Mouse (Mus musculus) monocyte, adult 2 months (primary cell): Measurements from ENCODE around the gene Hoxc12.
A peak's percentile ranks its signal among the peaks of the same experiment; 100 is the strongest.

ENCODE experiments used
- DNase-seq, 2 experiments: peaks; one replicate each; pipeline ENCODE4 v3.0.0; 2022; ENCODE audit warnings: low spot score in 2 of 2, low read depth in 1 of 2

Hoxc12 gene

GRCm38 (mm10) chr15:102963671-102964640 lies 27.4 kb downstream of the Hoxc12 start:
- no peak for DNase-seq

GRCm38 (mm10) chr15:102965003-102965891 lies 28.7 kb downstream of the Hoxc12 start:
- no peak for DNase-seq

- DNase-seq: peak; percentile 39 to 57
Observed at GRCm38 (mm10) chr15:102965892-102966775, 29.6 kb downstream of the Hoxc12 start.

- DNase-seq: no peak
Observed at GRCm38 (mm10) chr15:102966776-102967311, 30.3 kb downstream of the Hoxc12 start, which contains the start of gene Hoxc10. Gene Hoxc10 (plus strand): TSS chr15:102966796.

- DNase-seq: no peak
Observed at GRCm38 (mm10) chr15:102967312-102967510, 30.7 kb downstream of the Hoxc12 start, which contains the start of gene Hoxc5. Gene Hoxc5 (plus strand): TSS chr15:102967443.

GRCm38 (mm10) chr15:102967511-102968397 lies 31.2 kb downstream of the Hoxc12 start:
- no peak for DNase-seq

- no peak for DNase-seq
Observed at GRCm38 (mm10) chr15:102969296-102969695, 32.7 kb downstream of the Hoxc12 start.

- DNase-seq: no peak
Observed at GRCm38 (mm10) chr15:102970740-102971139, 34.2 kb downstream of the Hoxc12 start.

GRCm38 (mm10) chr15:102972254-102972653 lies 35.7 kb downstream of the Hoxc12 start:
- no peak for DNase-seq

- DNase-seq: no peak
Observed at GRCm38 (mm10) chr15:102972753-102973152, 36.2 kb downstream of the Hoxc12 start.

GRCm38 (mm10) chr15:102975034-102975433 lies 38.5 kb downstream of the Hoxc12 start:
- DNase-seq: no peak

GRCm38 (mm10) chr15:102975688-102976111 lies 39.1 kb downstream of the Hoxc12 start:
- DNase-seq: no peak

- no peak for DNase-seq
Observed at GRCm38 (mm10) chr15:102976171-102976570, 39.6 kb downstream of the Hoxc12 start, which contains the start of gene Hoxc9. Gene Hoxc9 (plus strand): TSS chr15:102976439.

- DNase-seq: no peak
Observed at GRCm38 (mm10) chr15:102976631-102977422, 40.3 kb downstream of the Hoxc12 start.

GRCm38 (mm10) chr15:102977423-102977974 lies 40.9 kb downstream of the Hoxc12 start:
- DNase-seq: no peak

- no peak for DNase-seq
Observed at GRCm38 (mm10) chr15:102978615-102979515, 42.3 kb downstream of the Hoxc12 start.

- no peak for DNase-seq
Observed at GRCm38 (mm10) chr15:102979936-102980335, 43.4 kb downstream of the Hoxc12 start.
